Mouse (Mus musculus) adipocyte (in vitro differentiated cells): ENCODE results near the gene Macrod2.

Source experiments
- DNase-seq: peaks from one replicate; pipeline ENCODE4 v3.0.0-alpha.2; 2016; ENCODE audit warnings: low spot score

Macrod2 gene

DNA sequence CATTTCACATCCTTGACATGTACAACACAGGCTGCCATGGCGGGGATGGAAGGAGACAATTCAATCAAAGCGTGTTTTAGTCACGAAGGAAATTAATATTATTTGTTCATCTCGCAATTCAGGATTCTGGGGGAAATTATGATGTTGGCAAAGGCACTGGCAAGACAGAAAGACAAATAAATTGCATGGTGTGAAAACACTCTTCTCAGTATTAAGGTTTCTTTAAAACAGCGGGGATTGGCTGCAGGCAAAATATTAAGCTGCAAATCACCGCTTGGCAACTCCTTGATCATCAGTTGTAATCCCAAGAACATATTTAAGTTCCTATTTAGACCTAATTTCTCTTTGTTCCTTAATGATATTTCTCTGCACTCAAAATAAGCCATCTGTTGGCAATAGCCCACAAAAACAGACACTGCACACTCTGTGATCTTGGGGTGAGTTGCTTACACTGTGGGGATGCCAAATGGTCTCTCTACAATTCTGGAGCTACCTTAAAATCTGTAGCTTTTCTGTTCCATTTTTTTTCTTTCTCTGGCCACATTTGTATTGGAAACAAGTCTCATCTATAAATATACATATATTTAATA is 1466.7 kb downstream of the Macrod2 start:
- no peak for DNase-seq

DNA sequence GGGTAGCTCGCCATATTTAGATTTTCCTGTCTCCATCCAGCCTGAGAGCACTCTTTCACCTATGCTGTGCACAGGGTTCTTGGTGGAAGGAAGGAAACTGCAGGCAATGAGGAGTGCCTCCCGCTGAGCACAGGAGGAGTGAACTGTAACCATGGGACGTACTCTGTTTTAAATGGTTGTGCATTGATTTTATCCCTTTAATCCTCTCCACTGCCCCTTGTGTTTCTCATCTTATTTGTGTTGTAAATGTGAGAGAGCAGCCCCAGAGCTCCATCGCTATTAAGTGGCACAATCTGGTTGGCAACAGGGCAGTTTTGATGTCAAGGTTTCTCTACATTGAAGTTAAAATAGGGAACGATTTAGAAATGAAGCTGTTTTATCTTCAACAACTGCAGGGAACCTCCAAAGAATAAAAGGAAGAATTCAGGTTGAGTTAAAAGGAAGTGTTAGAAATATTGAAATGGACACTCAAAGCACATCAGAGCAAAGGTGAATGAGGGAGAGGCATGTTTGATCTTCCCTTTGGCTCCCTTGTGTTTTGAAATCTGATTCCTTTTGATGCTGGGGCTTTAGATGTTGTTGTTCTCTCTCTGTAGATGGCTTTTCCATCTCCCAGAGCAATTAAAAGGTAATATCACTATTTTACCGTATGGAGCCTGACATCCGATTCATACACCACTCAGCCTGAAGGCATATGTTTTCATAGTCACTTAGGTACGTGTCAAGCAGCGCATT is 1467.6 kb downstream of the Macrod2 start:
- no peak for DNase-seq

DNA sequence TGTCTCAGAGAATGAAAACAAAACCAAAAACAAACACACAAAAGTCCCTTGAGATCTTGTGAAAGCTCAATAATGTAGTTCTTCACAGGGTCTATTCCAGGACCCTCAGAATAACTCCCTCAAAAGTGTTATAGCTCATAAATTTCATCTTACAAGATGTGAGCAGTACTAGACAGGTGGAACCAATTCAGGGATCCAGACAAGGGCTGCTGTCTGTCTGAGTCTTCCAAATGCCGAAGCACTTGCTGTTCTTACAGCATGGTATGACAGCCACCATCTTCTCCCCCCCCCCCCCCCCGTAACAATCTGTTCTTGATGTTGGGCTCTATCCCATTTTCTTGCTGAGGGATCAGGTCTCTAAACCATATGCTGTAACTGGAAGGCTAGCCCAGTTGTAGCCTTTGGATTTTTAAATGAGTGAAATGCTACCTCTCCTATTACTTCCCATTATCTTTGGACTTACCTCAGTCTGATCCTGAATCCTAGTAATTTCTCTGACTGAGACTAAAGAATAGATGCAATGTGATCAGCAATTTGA is 1468.6 kb downstream of the Macrod2 start:
- no peak for DNase-seq

DNA sequence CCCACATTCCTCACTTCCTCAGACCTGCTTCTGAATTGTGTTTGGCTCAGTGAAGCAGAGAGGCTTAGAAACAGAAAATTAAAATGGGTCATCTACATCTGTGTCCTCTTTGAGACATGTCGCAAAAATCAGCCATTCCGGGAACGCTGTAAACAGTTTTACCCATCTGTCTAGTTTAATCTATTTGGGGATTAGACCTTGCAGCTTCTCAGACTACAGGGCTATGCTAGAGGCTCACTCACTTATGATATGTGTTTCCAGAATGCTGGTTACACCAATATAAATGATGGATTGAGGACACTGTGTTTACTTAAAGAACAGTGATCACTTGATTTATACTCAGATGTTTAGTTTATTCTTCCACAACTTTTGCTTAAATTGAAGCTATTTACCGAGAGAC is 1475.8 kb downstream of the Macrod2 start:
- DNase-seq, result no peak

DNA sequence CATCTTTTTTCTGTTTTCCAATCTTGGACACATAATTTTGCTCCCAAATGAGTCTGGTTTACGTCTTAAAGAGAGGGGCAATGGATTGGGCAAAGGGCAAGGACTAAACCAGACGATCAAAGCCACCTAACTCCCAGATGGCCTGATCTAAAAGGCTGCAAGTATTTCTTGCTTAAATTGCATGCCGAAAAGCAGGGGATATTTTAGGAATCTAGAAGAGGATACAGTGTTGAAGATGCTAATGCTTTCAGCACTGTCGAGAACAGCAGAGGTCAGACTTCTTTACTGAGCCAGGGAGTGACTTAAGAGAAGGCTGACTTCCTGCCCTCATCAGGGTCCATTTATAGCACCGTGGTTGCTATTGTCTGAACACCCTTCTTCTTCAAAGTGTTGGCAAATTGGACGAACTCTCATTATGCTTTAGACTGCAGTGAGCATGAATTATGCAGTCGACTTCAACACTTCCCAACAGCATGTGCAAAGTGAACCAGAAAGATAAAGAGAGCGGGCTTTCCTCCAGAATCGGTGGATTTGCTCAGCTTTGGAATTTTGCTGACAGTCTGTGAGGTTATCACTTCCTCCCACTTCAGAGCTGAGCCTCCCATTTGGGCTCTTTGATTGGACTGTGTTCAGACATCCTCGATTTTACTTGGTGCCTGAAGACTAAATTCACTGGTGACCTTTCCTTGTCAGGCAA is 1481.2 kb downstream of the Macrod2 start:
- no peak for DNase-seq

DNA sequence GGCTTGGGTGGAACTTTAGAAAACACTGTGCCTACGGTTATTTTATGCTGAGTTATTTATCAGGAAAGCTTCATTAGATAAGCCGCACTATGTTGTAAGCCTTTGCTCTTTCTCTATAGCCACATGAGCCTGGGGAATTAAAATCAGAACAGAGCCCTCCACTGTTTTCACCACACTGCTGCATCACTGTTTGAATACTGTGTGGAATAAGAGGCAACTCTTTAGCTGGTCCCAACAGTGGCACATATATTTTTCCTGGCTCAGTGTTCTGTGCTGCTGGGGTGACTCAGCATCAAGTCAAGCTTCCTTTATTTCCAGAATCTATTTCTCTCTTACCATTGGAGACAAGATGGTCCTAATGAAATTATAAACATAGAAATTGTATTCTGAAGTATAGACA is 1481.8 kb downstream of the Macrod2 start:
- DNase-seq, result no peak

DNA sequence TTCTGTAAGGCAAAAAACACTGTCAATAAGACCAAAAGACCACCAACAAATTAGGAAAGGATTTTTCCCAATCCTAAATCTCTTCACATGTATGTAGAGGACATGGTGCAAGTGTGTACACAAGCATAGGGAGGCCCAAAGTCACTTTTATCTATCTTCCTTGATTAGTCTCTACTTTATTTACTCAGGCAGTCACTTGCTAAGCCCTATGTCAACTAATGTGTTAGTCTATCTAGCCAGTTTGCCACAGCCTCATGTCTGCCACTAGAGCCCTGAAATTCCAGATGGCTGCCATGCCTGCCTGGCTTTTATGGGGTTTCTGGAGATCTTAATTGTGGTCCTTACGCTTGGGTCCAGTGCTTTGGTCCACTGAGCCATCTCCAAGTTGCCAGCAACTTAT is 1483.4 kb downstream of the Macrod2 start:
- no peak for DNase-seq

DNA sequence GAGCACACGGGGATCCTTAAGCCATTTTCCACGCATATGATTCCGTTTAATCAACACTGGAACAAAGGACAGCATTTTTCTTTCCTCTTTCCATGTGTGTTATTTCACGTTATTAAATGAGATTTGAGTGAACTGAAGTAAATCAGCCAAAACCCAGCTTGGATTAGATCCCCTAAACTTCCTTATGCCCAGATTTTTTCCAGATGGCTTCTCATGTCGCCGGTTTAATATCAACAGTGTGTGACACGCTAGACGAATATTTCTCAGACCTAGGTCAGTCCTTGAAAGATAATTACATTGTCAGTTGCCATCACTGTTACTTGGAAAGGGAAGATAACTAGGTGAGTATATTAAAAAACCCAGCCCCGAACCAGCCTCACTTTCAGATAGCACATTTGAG is 1484.6 kb downstream of the Macrod2 start:
- no peak for DNase-seq

DNA sequence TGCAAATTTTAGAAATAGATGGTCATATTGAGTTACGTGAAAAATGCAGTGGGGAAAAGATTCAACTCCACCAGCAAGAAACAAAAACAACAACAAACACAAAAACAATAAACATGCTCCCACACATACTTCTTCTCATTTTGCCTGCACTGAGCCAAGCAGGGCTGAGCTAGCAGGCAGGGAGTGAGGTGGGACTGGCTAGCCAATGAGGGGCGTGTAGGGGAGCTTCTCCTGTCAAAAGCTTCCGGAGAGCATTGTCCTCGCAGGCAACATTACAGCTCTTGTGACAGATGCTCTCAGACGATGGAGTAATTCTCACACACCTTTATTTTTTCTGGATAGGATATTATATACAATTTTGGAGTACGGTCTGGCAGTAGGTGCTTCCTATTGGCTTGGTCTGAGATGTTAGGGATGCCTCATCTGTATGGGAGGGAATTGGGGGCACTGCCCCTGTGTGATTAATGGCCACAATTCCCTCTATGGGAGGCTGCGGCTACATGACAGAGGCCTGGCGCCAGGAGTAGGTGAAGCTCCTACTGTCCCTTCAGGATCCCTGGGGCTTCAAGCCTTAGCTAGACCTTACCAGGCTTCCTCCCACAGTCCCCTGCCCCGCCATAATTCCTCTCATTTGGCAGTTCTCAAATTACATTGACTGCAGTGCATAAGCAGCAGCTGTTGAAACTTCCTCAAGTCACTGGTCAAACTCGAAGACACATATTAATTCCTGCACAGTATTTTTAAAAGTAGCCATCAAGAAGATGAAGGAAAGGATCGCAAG is 1491.8 kb downstream of the Macrod2 start:
- DNase-seq, result no peak

DNA sequence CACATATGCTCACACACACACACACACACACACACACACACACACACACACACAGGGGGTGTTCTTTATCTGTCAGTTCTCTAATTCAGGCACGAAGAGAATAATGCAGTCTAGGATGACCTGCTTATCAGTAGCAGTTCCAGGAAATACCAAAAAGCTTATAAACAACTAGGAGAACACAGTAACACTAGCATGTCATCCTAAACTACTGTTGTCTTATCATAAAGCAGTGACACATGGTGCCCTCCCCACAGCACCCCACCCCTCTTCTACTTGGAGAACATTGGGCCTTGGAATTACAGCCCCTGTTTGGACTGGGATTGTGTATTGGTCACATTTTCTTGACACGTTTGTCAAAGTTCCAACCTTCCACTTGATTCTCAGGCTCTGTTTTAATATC is 1494.4 kb downstream of the Macrod2 start:
- no peak for DNase-seq

DNA sequence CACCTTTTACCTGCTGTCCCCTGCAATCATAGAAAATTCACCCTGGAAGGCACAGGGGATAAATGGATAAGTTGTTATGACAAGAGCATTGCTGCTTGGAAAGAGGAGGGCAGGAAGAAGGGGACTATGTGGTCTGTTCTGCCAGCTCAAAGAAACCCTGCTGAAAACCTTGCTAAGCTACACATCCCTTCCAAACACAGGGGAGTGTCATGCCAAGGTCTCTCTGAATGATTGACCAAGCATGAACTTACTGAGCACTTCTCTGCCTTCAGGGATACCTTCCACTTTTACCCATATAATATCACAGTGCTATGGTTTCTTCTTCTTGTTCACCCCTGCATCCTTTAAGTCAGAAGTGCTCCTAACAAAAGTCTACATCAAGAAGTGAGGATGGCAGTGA is 1502.8 kb downstream of the Macrod2 start:
- no peak for DNase-seq

DNA sequence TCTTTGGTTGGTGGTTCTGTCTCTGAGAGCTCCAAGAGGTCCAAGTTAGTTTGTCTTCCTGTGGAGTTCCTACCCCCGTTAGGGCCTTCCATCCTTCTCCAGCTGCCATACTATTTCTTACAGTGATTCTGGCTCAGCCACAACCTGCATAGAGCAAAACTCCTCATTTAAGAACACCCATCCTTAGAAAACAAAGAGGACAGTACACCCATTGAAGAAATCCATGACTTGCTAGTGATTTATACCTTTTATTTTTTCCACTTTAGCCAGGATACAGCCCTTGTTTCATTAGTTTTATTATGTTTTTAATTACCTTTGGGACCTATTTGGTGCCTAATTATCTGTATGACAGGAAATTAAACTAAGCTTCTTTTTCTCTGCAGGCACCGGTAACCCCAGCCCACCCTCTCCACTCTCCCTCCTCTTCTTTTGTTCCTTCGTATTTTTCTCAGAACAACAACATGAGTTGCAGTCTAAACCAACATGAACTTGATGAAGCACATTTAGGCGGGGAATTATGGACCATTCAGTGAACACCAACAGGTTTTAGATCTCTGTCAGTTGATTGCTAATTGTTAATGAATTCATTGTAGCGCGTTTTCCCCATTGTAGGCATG is 1516.8 kb downstream of the Macrod2 start:
- no peak for DNase-seq

DNA sequence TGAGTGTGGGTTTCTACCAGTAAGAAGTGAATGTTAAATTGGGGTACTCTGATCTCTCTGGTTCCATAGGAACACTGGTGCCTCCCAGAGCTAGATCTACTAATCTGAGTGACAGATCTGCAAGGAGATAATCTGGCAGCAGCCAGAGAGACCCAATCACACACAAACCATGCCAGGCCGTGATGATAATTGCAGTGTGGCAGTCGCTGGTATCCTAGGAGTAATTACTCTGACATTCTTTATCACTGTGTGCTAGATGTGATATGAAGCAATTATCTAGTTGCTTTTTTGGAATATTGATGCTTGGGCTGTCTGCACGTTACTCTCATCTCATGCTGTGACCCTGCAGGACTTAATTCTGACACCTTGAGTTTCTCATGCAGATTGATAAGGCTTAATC is 1518.4 kb downstream of the Macrod2 start:
- no peak for DNase-seq

DNA sequence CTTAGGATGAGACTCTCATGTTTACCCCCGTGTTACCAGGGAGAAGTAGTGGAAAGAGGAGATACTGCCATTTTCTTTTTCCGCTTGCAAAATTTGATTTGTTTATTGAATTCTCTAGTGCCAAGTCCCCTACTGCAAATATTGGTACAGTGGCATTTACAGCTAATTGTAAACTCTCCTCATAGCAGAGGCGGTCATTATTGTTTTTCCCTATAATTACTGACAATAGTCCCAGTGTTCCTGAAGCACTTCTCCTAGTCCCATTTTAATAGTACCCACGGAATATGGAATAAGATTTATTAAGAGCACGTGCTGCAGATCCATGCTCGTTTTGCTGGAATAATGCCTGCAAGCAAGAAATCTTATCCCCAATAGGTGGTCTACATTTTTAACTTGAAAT is 1518.8 kb downstream of the Macrod2 start:
- no peak for DNase-seq

DNA sequence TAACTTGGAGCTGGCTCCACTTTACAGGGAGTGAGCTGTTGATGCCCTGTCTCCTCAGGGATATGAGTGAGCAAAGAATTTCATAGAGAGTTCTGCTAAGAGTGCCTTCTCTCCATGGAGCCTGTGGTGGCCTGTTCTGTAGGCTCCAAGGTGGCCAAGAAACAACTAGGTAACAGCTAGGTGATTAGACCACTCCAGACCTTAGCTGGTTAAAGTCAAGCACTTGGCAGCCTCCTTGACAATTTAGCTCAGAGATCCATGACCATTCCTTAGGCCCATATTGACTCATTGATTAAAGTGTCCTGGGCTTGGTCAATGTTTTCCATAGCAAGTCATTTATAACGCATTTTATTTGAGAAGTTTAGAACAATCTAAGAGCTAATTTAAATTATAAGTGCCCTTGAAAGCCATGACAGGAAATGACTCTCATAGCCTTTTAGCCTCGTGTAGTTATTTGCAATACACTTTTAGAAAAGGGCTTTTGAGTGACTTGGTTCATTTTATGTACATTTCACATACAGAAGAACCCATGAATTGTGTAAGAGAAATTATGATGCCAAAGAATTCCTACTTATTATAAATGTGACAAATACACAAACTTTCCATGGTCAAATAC is 1525.4 kb downstream of the Macrod2 start:
- no peak for DNase-seq

DNA sequence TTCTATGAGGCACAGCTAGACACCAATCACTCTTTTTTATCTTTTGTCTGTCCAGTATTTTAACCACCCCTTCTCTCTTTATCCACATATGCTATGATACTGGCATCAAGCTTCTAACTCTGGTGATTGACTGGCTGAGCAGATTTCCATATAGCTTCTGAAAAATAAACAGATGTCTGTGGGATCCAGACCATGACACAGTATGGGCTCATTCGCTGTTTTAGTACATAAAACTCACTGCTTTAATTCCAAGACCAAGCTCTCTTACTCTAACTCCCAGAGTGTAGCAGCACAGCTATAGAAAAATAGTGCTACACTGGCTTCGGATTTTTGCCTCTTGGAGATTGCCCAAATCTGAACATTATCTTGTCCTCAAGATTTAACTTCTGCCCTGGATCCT is 1540.0 kb downstream of the Macrod2 start:
- DNase-seq, result no peak

DNA sequence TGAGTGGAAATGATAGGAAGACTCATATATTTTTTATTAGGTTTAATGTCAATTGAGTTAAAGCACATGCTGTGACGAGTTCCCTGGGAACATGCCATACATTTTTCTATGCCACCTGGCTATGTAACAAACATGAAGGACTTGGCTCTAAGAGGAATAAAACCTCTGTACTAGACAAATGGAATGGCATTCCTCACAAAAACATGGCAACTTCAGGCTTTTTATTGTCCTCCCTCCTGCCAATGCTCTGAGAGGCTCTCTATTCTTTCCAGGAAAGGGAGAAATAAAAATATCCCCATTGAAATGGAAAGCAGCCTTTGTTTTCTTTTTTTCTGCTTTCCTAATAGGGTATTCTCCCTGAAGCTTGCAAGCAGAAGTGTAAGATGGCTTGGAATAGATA is 1559.7 kb downstream of the Macrod2 start:
- no peak for DNase-seq

DNA sequence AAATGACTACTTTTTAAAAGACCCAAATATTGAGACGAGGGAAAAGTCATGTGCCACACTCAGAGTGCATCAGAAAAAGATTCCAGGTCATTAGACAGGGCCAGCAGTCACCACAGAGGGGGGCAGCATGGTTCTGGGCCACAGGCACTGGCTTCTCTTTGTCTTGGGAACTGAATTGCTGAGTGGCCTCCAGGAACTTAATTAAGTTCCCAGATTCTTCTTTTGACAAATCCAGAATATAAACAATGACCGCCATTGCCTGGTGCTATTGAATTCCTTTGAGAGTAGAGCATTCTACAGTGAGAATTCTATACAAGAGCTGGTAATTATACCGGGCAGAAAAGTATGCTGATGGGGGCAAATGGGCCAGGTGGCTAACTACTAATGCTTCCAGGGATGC is 1560.1 kb downstream of the Macrod2 start:
- DNase-seq, result no peak

DNA sequence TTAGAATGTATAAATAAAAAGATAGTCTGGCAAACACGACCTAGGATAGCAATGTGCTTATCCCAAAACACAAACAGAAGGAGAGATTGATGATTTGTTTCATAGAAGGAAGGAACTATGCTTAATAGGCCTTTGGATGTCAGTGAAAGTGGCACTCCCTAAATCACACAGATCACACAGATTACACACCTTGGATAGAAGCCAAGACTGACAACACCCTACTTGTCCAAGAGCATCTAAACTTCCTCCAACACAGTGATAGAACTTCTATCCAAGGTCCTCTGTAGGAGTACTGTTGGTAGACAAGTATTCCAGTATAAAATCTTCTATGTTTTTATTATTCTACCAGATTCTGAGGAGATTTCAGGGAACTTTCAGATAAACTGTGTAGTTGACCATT is 1567.8 kb downstream of the Macrod2 start:
- DNase-seq, result no peak

DNA sequence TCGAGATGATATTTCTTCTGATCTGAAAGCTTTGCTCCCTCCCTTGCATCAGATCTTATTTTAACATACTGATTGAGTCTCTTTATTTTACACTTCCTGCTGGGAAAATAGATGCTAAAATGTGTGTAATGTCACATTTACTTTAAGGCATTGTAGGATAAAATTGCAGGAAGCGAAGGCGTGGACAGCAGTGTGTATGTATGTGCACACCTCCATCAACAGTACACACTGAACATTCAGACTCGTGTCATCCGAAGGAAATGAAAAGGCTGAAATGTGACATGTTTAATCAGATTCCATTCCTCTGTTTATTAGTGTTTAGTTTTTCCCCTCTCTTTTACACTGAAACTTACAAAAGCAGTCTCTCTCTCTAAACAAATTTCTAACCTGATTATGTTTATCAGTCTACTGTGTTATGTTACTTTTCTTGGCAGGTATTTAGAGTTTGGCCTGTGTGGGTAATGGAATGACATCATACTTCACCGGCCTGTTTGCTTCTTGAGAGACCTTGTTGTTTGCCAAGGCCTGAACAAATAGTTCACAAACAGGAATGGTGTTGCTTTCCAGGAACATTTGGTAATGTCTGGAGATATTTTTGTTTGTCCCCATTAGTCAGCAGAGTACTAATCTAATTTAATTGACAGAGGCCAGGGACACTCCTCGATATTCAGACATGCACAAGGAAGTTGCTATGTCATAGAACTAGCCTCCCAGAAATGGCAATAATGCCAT is 1588.7 kb downstream of the Macrod2 start:
- peak; percentile 7 for DNase-seq

DNA sequence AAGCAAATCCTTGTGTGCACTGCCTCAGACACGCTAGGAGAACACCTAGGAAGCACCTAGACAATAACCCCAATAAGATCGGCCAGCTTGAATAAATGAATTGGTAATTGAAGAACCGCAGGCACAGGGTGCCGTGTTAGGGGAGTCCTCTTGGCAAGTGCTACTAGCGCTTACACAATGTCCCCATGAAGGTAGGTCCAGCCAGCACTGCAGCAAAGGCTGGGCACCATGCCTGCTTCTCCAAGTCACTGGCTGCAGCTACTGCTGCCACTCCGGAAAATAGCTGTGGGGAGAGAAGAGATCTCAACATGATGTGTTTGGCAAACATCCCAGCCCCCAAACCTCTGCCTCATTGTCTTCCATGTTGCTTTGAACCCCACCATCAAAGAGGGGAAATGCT is 1603.8 kb downstream of the Macrod2 start:
- DNase-seq, result no peak
